ENCODE assay signal across 24 mouse cellular contexts in the genomic region with DNA sequence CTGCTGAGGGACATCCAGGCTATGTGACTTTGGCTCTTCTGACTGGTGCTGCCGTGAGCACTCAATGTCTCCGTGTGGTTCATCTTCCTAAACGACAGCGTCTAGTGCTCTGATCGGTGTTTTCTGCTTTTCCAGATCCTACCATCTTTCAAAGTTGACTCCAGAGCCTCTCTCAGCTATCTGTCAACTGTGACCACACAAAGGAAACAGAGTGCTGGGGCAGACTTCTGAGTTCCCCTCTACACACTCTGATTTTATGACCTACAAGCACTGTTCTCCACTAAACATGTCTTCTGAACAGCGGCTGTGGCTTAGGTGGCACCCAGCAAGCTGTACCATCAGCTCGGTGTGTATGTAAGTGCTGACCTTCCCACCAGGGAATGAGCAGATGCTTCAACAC. TPM values are rescaled to one million over a fixed set of nuclear protein-coding genes. Genes with fewer than 3 reads are reported as not detected.
DNase-seq lines count a peak whose midpoint lies in the region; ATAC-seq and TF ChIP-seq lines count a peak whose summit lies in the region.
"Had no signal": no experiment of that assay in that cellular context is flagged by ENCODE, and none has a peak within 500 bp of the region (broad histone marks: within the 10 kb centered on the region; RNA-seq: fewer than 3 reads in every experiment).

No protein-coding gene starts in this region.

- no peak for DNase-seq in hindbrain, embryonic 10.5 days (ENCODE audit: low spot score)
- no peak for DNase-seq in hindbrain, postnatal 0 days (ENCODE audit: low spot score)
- peak; percentile 56 for DNase-seq in CD4-positive helper T cell, adult 2 months (ENCODE audit: low read depth, low spot score)
- no peak for DNase-seq in frontal cortex, postnatal 25 days (ENCODE audit: low spot score in 2 of 2)
- no peak for DNase-seq in lung, adult 2 months
- DNase-seq in left cerebral cortex, adult 2 months (ENCODE audit: extremely low spot score in 1 of 2, low spot score in 2 of 2): no peak
- DNase-seq: adrenal gland, postnatal 10 days; cerebellum, adult 9-11 months; heart, postnatal 36 days; kidney, postnatal 36 days; layer of hippocampus, adult 9-11 months; left cerebral cortex, postnatal 4 days; midbrain, embryonic 14.5 days; retina, postnatal 1 day; right cerebral cortex, postnatal 25 days had no signal

- TF ChIP-seq CTCF in hindbrain, postnatal 0 days (IDR thresholded peaks at IDR 0.05; ENCODE audit: low read depth): no peak
- TF ChIP-seq CTCF in lung, adult 2 months (IDR thresholded peaks at IDR 0.05; ENCODE audit: insufficient read depth, low read length): no peak
- TF ChIP-seq CTCF in left cerebral cortex, adult 2 months (IDR thresholded peaks at IDR 0.05): no peak

- no peaks in the 10 kb centered on the region for H3K36me3 ChIP-seq in hindbrain, embryonic 10.5 days
- H3K36me3 ChIP-seq in hindbrain, postnatal 0 days (ENCODE audit: insufficient read depth, low read length): no peaks in the 10 kb centered on the region
- H3K36me3 ChIP-seq: heart, embryonic 15.5 days; hindbrain, embryonic 15.5 days; kidney, embryonic 15.5 days; neural tube, embryonic 13.5 days; stomach, embryonic 15.5 days had no signal

- ATAC-seq in hindbrain, postnatal 0 days: no peak
- peak; percentile 14 for ATAC-seq in CD4-positive, CD25-positive, alpha-beta regulatory T cell, adult 4 months
- peak; percentile 14 for ATAC-seq in inflammation-experienced regulatory T-cells, adult 6 months
- ATAC-seq: intestine, postnatal 0 days; lung, postnatal 0 days had no signal

- TF ChIP-seq POLR2A in lung, adult 2 months (IDR thresholded peaks at IDR 0.05; ENCODE audit: borderline replicate concordance, extremely low read depth, low read depth, low read length): no peak

- 92% methylated on average over 7 of the region's 7 CpGs for WGBS in hindbrain, embryonic 10.5 days
- 76% methylated on average over 7 of the region's 7 CpGs for WGBS in hindbrain, postnatal 0 days
- WGBS in lung, adult 2 months: 75% methylated on average over 7 of the region's 7 CpGs

- H3K4me2 ChIP-seq in hindbrain, postnatal 0 days (ENCODE audit: low read depth, low read length): no peak overlapping the region
- H3K4me2 ChIP-seq: heart, embryonic 15.5 days; hindbrain, embryonic 15.5 days; kidney, embryonic 15.5 days; neural tube, embryonic 13.5 days; stomach, embryonic 15.5 days had no signal

- H3K4me1 ChIP-seq in hindbrain, embryonic 10.5 days (replicated peaks): peaks cover 18% of the 10 kb centered on the region
- H3K4me1 ChIP-seq in hindbrain, postnatal 0 days (ENCODE audit: insufficient read depth, low read length): no peaks in the 10 kb centered on the region
- peaks cover 36% of the 10 kb centered on the region for H3K4me1 ChIP-seq in lung, adult 2 months (ENCODE audit: control insufficient read depth, insufficient read depth, low read length)
- H3K4me1 ChIP-seq: stomach, embryonic 15.5 days had no signal

- no peak overlapping the region for H3K4me3 ChIP-seq in hindbrain, embryonic 10.5 days
- no peak overlapping the region for H3K4me3 ChIP-seq in hindbrain, postnatal 0 days (ENCODE audit: low read length)
- H3K4me3 ChIP-seq in lung, adult 2 months (replicated peaks; ENCODE audit: extremely low read depth, low read depth, low read length): no peak overlapping the region
- no peak overlapping the region for H3K4me3 ChIP-seq in left cerebral cortex, adult 2 months
- H3K4me3 ChIP-seq: heart, embryonic 15.5 days; hindbrain, embryonic 15.5 days; kidney, embryonic 15.5 days; neural tube, embryonic 13.5 days; stomach, embryonic 15.5 days had no signal

- intact Hi-C loops in left cerebral cortex, adult 2 months (cut with DNase I): loop anchor here (10.0 kb wide), 1 partner anchor 352 kb away; a partner anchor contains a TSS

- H3K27ac ChIP-seq in hindbrain, embryonic 10.5 days: peak overlapping the region; percentile 2; the same call in 1 of the 2 replicates
- H3K27ac ChIP-seq in hindbrain, postnatal 0 days: no peak overlapping the region
- no peak overlapping the region for H3K27ac ChIP-seq in left cerebral cortex, adult 2 months
- H3K27ac ChIP-seq: heart, embryonic 15.5 days; hindbrain, embryonic 15.5 days; kidney, embryonic 15.5 days; neural tube, embryonic 13.5 days; stomach, embryonic 15.5 days had no signal

- no peaks in the 10 kb centered on the region for H3K9me3 ChIP-seq in hindbrain, embryonic 10.5 days
- H3K9me3 ChIP-seq in hindbrain, postnatal 0 days (ENCODE audit: low read length): no peaks in the 10 kb centered on the region
- H3K9me3 ChIP-seq: heart, embryonic 15.5 days; hindbrain, embryonic 15.5 days; kidney, embryonic 15.5 days; neural tube, embryonic 13.5 days; stomach, embryonic 15.5 days had no signal

- H3K27me3 ChIP-seq in hindbrain, embryonic 10.5 days (ENCODE audit: insufficient read depth, poor library complexity, severe bottlenecking): no peaks in the 10 kb centered on the region
- H3K27me3 ChIP-seq in hindbrain, postnatal 0 days (ENCODE audit: insufficient read depth, low read length): no peaks in the 10 kb centered on the region
- H3K27me3 ChIP-seq: heart, embryonic 15.5 days; hindbrain, embryonic 15.5 days; kidney, embryonic 15.5 days; neural tube, embryonic 13.5 days; stomach, embryonic 15.5 days had no signal

- no peak overlapping the region for H3K9ac ChIP-seq in hindbrain, postnatal 0 days (replicated peaks; ENCODE audit: low read length)
- H3K9ac ChIP-seq: heart, embryonic 15.5 days; hindbrain, embryonic 15.5 days; kidney, embryonic 15.5 days; neural tube, embryonic 13.5 days; stomach, embryonic 15.5 days had no signal

RNA-seq across cellular contexts. Expression of a gene that starts 21.5 kb away (rescaled TPM):
- polyA plus RNA-seq in hindbrain, embryonic 10.5 days (2016; fragmentation: Nextera tagmentation; extraction: Ambion mirVana): 13.9 and 23.0 TPM in 2 replicates
- 42.9 and 48.3 TPM in 2 replicates for total RNA-seq in hindbrain, postnatal 0 days (2014; rRNA removed)
- 15.7 and 19.5 TPM in 2 replicates for polyA plus RNA-seq in hindbrain, postnatal 0 days (2015; fragmentation: Nextera tagmentation; extraction: Ambion mirVana)
- 10 to 100 TPM; 34.7 to 59.5 TPM for polyA plus RNA-seq in CD4-positive, CD25-positive, alpha-beta regulatory T cell, adult 4 months (2017; shearing (Covaris generic))
- polyA plus RNA-seq in inflammation-experienced regulatory T-cells, adult 6 months (2017; shearing (Covaris generic)): 10 to 100 TPM; 33.8 to 51.6 (median 41.7) TPM
- polyA plus RNA-seq in lung, adult 2 months (2012; rRNA removed): 23.1 and 24.0 TPM in 2 replicates
- total RNA-seq in left cerebral cortex, adult 2 months (2021): 10 to 100 TPM; 65.2 to 69.3 TPM
